Mouse (Mus musculus) spleen, postnatal 14 days (tissue): ENCODE results near the gene Usb1.
"Not testable (repeated sequence)": the region's sequence is repeated elsewhere in the genome, so short reads cannot be mapped to it uniquely, and the experiment has no call there.

Source experiments
- DNase-seq, 2 experiments: peaks; one replicate each; pipeline ENCODE4 v3.0.0; 2021 to 2022; ENCODE audit warnings: low spot score in 2 of 2

The Usb1 gene

GRCm38 (mm10) chr8:95374429-95374828 lies 42.3 kb downstream of the Usb1 start:
- no peak for DNase-seq

DNA sequence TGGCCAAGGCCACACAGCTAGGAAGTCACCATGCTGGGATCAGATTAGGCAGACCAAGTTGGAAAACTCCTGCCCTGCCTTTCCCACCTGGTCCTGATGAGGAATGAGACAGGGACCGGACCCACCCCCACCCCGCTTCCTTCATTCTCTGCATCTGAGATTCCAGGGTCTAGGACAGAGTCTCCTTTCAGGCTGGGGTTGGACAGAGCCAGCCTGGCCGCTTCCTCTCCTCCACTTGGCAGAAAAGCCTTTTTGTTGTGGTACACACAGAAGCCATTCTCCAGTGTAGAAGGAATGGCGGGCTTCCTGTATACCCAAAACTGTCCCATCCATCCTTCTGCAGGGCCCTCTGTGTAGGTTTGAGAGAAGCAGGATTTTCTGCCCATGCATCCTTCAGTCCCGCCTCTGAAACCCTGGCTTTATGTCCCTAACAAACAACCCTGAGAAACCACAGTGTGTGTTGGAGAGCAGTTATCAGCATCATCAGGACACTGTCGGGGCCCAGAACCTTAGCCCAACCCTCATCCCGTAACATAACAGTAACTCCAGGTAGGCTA lies 43.4 kb downstream of the Usb1 start:
- DNase-seq = no peak

DNA sequence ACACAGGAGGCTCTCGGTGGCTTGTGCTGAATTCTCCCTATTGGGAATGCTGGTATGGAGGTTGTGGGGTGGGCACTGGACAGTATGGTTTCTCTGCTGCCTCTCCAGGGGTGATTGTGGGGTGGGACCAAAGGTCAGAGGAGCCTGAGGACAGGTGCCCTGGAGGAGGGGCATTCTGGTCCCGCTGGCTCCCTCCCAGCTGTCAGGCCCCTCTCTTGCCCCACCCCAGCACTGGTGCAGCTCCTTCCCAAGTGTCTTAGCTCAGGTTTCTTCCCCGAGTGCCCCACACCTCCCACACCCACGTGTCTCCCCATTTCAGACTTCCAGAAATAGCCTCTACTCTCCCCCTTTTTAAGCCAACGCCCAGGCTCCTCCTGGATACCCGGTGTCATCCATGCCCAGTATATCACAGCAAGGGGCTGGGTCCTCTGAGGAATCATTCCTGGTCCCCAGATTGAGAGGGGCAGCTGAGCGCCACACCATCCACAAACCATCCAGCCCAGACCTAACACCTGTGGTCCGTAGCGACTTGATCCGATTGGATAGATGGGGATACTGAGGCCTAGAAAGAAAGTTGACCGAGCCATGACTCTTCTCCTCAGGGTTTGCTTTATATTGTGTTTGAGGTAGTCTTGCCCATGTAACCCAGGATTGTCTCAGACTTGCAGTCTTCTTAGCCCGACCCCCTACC lies 44.4 kb downstream of the Usb1 start:
- DNase-seq = no peak

GRCm38 (mm10) chr8:95377101-95377500 lies 45.0 kb downstream of the Usb1 start:
- DNase-seq = no peak

GRCm38 (mm10) chr8:95377863-95378291 lies 45.8 kb downstream of the Usb1 start:
- DNase-seq = no peak

DNA sequence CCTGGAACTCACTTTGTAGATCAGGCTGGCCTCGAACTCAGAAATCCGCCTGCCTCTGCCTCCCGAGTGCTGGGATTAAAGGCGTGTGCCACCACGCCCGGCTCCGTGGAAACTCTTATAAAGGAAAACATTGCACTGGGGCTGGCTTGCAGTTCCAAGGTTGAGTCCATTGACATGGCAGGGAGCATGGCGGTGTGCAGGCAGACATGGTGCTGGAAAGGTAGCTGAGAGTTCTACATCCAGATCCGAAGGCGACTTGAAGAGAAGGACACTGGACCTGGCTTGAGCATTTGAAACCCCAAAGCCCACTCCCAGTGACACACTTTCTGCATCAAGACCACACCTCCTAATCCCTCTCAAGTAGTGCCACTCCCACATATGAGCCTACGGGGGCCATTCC lies 46.8 kb downstream of the Usb1 start:
- DNase-seq = not testable (repeated sequence)

GRCm38 (mm10) chr8:95380953-95381352 lies 48.9 kb downstream of the Usb1 start:
- DNase-seq = no peak

DNA sequence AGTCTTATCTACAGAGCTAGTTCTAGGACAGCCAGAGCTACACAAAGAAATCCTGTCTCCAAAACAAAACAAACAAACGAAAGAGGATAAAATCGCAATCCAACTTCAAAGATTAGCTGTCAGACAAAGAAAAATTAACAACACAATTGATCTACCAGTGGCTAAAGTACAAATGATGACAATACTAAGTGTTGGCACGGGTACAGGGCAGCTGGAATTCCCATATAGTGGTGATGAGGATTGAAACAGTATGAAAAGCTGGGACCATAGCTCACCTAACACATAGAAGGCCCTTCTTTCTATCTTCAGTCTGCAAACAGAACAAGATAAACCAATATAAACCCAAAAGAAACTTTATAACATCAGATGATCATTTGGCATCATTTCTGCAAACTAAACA lies 49.5 kb downstream of the Usb1 start:
- DNase-seq = no peak

DNA sequence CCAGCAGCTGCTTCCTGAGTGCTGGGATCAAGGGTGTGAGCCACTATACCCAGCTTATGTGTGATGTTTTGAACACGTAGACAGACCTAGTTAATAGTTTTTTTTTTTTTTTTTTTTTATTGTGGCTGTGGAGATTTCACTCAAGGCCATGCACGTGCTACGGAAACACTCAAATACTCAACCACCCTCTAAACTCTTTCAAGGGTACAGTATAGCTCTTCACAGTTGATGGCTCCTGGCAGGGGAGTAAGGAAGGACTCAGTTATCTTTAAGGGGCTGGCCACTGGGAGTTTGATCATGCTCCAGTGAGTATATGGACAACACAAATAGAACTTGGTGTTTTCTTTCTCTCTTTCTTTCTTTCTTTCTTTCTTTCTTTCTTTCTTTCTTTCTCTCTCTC lies 52.4 kb downstream of the Usb1 start:
- no peak for DNase-seq

GRCm38 (mm10) chr8:95386037-95386436 lies 54.0 kb downstream of the Usb1 start:
- DNase-seq = no peak

- DNase-seq = no peak
Observed at GRCm38 (mm10) chr8:95387221-95387620, 55.1 kb downstream of the Usb1 start.

DNA sequence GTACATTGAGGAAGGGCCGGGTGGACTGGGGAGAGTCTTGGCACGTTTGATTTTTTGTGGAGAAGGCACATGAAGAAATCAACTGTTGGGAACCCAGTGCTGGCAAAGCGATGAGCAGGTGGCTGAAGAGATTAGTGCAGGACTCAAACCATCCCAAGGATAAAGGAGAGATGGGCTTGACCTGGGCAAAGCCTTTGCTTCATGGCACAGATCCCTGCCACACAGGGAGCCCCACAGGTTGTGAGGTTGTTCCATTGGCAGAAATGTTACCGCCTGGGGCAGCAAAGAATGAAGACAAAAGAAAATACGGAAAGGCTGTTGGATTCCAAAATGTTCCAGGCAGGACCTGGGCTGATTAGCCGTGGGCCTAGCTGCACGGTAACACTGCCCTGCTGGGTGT lies 55.9 kb downstream of the Usb1 start:
- no peak for DNase-seq

DNA sequence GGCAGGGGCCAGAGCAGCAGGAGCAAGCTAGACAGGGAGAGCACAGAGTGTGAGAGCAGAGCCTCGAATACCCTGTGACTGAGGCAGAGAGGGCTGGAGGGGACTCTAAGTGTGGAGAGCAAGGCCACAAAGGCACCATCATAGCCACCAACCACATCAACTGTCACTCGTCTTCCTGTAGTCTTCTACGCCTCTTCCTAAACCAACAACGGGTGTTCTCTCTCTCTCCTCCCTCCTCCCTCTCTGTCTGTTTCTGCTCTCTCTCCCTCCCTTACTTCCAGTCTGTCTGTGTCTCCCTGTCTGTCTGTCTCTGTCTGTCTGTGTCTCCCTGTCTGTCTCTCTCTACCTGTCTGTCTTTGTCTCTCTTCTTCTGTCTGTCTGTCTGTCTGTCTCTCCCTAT lies 58.2 kb downstream of the Usb1 start:
- no peak for DNase-seq

GRCm38 (mm10) chr8:95391101-95391500 lies 59.0 kb downstream of the Usb1 start:
- no peak for DNase-seq

GRCm38 (mm10) chr8:95392604-95393003 lies 60.5 kb downstream of the Usb1 start:
- no peak for DNase-seq

- no peak for DNase-seq
Observed at GRCm38 (mm10) chr8:95395186-95395918, 63.3 kb downstream of the Usb1 start.

DNA sequence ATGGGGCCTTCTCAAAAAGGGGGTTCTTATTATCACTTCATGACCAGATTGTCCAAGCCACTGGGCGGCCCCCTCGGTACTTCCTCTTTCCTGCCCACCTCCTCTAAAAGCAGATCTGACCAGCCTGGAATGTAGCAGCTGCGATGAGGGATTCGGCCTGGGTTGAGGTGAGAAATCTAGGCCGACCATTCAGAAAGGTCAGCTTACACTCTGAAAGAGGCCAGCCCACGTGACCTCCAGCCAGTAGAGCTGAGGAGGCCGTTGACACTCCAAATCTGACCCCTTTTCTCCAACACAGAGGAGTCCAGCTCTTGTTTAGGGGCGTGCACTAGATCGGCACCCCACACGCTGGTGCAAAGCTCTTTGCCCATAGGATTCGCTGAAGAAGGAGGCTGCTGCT lies 64.7 kb downstream of the Usb1 start:
- DNase-seq = no peak
